Mouse (Mus musculus) adrenal gland, postnatal 36 days (tissue): ENCODE data around the gene Twist2. TPM values are rescaled to one million over a fixed set of nuclear protein-coding genes. Genes with fewer than 3 reads are reported as not detected.

Experiments used
- DNase-seq, 2 experiments: peaks; one replicate each; pipeline ENCODE4 v3.0.0; 2021; ENCODE audit warnings: mixed read lengths in 1 of 2
- total RNA-seq, 2 experiments: library from RNA; stranded (reverse); gene quantifications; 2 replicates each; pipeline ENCODE4 v1.2.3; 2021

Twist2 gene
- total RNA-seq, 2 experiments from 2014 or later, result 2.5 to 4.0 TPM

DNA sequence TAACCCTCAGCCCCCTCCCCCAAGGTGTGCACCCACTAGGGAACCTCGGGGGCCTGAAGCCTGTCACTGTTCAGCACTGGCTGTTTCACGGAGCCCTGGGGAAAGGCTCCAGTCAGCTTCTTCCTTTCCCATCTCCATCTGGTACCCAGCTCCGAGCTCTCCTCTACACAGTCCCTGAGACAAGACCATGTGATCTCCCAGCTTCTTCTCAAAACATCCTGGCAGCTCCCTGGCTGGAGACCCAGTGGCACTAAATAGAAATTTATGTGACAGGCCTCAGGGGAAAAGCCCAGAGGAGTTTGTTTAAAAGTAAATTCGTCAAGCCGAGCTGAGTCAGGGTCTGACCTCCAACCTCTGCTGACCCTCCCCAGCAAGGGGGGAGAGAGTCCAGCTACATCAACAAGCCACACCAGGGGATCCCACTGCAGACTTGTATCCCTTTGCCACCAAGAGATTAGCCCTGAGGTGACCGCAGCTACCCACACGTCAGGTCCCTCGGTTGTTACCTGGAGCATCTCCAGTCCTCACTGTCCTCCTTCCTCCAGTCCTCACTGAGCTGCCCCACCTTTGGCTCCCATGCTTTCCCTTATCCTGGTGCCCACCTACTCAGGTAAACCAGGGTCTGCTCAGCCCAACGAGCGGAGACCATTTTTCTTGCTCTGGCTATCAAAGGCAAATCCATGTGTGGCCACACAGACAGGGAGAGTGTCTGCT is 72.5 kb downstream of the Twist2 start:
- no peak for DNase-seq

DNA sequence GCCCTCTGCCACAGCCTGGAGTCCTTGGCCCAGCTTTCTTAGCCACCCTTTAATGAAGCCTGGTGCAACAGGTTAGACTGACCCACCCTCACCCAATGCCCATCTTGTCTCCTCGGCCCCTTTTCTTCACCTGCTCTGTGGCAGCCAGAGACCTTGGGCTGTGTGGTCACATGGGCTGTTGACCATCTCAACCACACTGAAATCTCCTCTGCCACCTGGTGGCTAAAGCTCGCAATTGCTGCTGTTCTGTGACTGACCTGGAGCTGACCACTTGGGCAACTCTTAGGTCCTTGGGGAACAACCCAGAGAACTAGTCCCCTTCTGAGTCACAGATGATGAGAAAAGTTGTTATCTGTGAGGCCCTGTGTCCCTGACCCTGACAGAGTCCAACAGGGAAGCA is 73.4 kb downstream of the Twist2 start:
- DNase-seq, result peak; percentile 82

DNA sequence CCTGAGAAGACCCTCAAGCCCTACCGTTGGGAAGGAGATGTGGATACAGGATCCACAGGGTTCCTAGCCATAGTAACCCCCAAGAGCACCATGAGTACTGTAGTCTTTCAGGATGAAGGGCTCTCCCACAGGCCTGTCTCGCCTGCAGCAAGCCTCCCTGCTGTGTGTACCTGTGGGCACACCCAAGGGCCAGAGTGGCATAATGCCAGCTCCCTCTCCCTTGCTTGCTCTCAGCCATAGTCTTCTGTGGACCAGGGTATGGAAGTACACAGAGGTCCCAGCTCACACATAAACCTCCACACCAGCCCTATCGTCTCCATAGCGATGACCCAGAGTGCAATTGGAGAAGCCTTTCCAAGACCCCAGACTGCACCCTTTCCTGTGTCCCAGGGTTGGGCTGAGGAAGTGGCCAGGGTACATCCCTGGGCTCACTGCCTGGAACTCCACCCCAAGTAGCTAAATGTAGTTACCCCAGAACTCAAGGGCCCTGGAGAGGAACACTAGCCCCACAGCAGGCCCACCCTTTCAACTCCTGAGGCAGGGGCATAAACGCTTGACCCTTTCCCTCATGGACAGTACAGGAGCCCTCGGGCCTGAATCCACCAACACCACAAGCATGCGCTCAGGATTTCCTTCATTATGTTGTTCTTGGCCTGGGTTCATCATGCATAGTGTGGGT is 73.9 kb downstream of the Twist2 start:
- DNase-seq, result no peak

DNA sequence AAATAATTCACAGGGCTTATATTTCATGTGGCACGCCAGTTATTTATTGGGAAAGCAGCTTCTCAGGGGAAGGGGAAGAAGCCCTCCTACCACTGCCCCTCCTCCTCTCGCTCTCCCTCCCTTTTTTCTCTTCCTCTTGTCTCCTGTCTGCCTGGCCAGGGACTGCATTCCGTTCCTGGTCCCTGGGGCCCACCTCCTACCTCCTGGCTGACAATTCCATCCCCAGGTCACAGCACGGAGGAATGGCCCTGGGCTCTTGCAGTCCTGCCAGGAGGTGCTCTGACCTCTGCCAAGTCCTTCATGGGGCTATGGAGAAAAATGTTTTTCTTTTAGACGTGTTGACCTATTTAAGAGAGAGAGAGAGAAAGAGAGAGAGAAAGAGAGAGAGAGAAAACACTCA is 77.4 kb downstream of the Twist2 start:
- DNase-seq, result peak; percentile 12 to 28

DNA sequence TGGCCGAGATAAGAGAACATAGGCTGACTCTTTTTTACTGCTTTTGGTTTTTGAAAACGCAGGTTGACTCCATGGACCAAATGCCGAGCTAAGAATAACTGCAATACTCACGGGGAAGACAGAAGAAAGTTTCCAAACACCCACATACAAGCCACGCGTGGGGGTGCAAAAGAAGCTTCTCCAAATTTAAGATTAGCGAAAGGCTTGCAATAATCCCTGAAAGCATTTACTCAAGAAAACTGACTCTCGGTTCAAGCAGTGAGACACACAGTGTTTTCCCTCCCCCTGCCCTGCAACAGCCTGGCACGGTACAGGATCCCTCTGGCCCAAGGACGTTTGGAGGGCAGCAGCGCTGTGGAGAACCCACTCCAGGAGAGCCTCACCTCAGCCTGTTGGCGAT is 78.9 kb downstream of the Twist2 start:
- DNase-seq, result no peak

DNA sequence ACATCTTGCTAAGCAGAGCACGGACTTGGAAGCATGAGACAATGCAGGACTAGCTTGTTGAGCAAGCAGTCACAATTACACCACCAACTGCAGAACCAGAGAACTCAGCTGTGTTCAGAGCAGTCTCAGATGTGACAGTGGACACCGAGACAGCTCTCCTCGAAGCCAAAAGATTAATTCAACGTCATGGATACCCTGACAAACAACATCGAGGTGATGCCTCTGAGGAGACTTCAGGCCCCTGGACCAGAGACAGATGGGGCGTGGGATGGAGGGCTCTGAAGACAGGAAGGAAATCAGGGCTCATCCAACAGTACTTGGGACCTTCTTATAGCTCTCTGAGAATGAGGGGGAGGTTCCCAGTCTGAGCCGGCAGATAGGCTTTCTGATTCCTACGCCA is 79.6 kb downstream of the Twist2 start:
- no peak for DNase-seq

DNA sequence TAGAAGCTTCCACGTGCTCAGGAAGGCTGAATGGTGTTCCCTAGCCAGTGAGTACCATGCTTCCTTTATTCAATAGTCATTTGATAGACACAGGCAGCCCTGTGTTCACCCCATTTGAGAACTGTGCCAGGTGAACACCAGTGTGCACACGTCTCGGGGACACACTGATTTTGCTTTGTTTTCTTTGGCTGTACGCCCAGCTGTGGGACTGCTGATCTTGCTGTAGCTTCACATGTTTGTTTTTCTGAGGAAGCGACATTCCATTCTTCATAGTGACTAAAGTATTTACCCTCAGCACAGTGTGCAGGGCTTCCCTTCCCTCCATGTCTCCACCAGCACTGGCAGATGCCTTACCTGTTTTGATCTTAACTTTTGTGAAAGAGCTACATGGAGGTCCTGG is 81.9 kb downstream of the Twist2 start:
- peak in 1 of 2 experiments; percentile 23 for DNase-seq

DNA sequence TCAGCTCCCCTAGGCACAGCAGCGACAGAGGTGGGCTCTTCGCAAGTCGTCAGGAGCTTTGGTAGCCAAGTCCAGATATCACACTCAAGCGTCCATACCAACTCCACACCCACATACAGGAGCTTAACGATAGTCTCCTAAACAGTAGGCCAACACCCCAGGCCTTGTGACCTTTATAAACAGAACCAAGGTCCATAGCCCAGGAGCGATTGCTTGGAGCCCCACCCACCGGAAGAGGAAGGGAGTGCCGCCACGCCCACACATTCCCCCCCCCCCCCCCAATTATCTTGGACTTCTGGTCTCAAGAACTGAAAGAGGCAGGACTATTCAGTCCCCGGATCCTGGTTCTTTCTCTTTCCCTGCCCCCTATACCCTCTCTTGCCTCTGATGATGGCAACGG is 92.3 kb downstream of the Twist2 start:
- no peak for DNase-seq

DNA sequence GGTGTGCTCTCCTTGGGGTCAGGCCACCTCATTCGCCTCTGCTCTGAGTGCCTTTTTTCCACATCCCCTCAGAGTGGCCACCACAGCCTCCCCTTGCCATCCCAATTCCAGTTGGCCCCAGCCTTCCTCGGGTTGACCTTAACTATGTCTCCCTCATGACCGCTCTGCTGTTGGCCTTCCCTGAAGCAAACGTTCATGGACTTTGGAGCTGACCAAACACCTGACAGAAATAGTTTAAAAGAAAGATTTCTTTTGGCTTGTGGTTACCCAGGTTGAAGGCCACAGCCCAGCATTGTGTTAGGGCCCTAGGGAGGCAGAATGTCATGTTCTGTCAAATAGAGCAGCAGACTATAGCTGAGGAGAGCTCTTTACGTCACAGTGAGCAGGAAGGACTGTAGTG is 93.0 kb downstream of the Twist2 start:
- no peak for DNase-seq

DNA sequence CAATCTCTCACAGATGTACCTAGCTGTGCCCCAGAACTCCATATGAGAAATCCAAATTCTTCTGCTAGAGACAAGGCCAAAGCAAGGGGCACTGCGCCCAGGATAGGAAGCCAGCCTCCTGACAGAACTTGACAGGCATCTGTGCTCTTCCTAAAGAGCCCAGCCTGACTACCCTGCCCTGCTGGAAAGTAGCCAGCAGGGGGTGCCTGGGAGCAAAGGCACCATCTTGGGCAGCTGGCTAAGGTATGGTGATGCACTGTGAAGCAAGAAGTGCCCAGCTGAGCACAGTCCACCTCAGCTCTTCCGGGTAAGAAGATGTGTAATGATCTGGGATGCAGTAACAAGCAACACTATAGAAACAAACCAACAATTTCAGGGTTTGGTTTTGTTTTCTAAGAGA is 95.8 kb downstream of the Twist2 start:
- no peak for DNase-seq
